Mouse (Mus musculus) megakaryocyte, embryonic 14.5 days (primary cell): ENCODE measurements around the gene Recql.

Source experiments
- FLI1 ChIP-seq: IDR thresholded peaks from 2 replicates; pipeline ENCODE4 v1.6.1; 2012; ENCODE audit warnings: low read length, inconsistent platforms, mixed read lengths
- GATA1 ChIP-seq: IDR thresholded peaks from 3 replicates; pipeline ENCODE4 v1.6.1; 2012; ENCODE audit warnings: mixed read lengths, low read length, inconsistent platforms, borderline replicate concordance

DNA sequence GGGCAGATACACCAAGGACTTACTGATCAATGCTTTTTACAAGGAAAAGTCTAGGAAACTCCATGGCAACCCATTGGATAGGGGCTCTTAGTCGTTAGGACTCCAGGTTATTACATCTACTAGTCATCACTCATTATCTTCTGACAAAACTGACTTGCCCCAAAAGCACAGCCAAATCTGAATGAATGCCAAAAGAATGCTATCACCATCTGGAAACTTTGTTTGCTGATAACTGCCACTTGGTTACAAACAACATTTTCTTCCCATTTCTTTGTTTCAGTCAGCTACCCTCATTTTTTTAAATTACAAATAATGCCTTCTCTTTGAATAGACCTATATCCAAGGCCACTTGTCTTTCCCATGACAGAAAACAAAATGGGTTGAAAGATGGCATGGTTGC is 57.7 kb downstream of the Recql start:
- TF ChIP-seq FLI1 (no peak), GATA1 (no peak)
